Mouse (Mus musculus) lung, postnatal 25 days (tissue): ENCODE measurements at regions not wholly inside any gene's neighbourhood (a gene's known extent, or its start where the extent isn't known, plus 50 kb on each side); places are given as distances from the start of the nearest gene placed in this dataset.

Experiments used
- DNase-seq: peaks from one replicate; pipeline ENCODE4 v3.0.0; 2022; ENCODE audit warnings: low spot score

DNA sequence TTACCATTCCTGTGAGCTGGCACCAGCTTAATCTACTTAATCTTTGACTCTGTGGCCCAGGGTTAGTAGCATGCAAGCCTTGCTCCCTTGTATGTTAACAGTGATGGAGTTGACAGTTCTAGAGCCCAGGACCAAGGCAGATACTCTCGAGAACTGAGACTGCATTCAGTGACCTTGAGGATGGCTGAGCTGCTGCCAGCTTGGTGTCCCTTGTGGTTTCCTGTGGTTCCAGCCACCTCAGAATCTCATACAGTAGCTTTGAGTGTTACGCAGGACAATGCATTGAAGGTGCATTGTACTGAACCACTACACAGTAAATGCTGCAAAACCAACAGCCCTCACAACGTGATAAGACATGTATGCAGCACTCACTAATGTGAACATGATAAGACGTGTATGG lies 90.6 kb downstream of the Zfp706 start:
- no peak for DNase-seq

DNA sequence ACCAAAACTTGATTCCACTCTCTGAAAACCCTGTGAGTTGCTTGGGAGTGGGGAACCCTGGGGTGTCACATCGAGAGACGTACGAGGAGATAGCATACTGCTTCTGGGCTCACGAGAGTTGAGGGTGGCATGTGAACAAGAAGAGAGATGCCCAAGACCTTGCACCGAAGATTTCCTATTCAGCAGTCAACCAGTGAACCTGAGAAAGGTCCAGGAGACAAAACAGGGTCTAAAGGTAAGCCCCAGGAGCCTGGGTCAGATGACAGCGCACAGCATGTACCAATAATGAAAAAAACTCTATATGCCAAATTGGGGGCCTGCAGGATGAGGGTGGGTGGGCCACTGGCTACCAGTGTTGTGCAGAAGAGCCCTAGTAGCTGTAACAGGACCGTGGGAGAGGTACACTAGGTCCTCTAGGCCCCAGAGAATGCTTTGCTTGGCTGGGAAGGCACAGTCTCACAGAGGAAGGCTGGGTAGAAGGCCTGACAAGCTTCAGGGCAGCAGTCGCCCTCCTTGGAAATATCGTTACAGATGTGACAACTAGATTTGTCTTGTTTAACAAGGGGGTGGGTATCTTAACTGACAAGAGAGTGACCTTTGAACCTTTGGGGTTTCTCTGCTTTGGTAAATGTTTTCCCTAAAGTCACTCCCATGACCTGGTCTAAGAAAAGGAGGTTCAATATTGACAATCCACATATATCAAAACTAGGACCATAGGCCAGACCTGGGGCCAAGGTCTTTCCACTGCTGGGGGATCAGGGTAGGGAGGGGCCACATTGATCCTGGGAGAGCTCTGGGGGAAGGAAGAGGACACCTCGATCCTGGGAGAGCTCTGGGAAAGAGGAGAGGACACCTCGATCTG lies 93.1 kb downstream of the Zfp706 start:
- DNase-seq, result no peak

DNA sequence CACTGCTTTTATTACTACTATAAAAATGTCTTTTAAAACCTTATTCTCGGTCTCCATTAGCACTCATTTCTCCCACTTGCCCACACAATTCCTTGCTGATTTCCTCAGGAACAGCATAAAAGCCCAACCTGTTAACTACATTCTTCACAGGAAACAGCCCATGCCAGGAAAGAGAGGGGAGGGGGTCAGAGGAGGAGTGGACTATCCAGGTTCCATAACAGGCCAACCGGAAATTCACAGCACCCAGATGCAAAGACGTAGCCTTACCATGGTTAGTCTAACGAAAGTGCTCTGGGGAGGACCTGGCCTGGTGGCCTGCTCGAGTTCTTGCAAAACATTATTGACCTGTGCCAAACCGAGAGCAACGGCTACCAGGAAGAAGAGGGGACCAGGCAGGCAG lies 94.3 kb downstream of the Zfp706 start:
- DNase-seq, result no peak

DNA sequence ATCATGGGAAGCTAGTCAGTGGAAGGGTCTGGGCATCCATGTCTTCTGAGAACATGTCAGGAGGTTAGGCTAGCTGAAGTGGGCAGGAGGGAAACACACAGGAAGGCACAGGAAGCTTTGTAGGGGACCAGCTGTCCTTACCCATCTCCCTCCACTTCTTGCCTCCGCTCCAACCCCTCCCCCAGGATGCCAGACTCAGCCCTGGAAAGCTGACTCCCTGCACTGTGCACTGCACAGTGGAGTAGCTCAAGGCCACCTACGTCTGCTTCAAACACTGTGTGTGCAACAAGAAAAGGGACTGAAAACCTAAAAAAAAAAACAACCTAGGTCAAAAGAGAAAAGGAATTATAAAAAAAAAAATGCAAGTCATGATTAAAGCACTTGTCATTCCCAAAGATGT lies 97.3 kb downstream of the Zfp706 start:
- no peak for DNase-seq

DNA sequence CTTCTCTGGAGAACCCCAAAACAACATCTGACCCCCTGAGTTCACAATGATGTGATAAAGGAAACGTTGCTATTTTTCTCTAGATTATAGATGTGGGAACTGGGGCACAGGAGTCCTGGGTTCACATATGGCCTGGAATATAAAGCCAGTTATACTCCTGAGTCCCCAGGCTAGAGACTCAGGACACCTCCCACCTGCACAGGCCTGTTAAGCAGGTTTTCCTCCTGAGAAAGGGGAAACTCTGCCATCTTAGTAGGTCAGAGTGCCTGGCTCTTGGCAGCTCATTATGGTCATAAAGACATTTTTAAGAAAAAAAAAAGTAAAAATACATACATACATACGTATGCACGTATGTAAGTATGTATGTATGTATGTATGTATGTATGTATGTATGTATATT lies 98.1 kb downstream of the Zfp706 start:
- DNase-seq, result no peak

DNA sequence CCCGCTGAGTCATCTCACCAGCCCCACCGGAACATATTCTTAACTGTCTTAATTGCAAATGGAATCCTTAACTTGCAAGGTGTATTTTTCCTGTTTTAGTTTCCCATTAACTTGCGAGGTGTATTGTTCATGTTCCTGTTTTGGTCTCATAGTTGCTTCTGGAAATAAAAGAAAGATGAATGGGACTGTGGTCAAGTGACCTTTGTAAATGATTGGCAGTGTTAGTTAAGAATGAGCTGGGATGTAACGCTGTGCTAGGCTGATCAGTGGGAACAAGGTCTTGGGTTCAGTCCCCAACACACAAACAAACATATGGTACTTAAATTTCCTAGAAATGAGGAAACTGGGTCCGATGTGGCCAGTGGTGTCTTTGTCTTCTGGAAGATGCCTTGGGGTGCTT lies 100.8 kb downstream of the Zfp706 start:
- no peak for DNase-seq

DNA sequence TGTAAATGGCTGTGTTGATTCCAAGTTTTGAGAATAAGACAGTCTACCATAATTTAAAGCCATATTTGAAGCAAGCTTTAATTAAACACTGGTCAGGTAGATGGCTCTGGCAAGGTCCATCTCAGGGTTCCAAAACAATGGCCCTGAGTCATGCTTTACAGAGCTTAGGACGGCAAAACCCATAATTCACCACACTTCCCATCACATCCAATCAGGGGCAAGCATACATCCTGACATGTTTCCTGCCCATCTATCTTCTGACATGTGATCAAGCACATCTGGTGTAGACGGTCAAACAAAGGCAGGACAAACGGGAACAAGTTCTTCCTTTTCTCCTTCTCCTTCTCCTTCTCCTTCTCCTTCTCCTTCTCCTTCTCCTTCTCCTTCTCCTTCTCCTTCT lies 101.5 kb downstream of the Zfp706 start:
- no peak for DNase-seq

DNA sequence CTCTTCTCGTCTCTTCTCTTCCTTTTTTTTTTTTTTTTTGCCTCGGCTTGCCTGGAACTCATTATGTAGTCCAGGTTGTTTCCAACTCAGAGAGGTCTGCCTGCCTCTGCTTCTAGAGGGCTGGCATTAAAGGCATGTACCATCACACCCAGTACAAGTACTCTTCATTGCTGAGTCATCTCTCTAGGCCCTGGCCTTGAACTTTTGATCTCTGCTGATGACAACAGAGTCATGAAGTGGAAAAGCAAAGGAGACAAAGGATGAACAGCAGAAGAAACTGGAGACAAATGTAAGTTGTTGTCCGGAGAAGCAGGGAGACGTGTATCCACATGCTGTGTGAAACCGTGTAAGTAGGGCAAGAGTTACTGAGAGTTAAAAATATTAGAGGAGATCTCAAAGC lies 103.7 kb downstream of the Zfp706 start:
- DNase-seq, result no peak

DNA sequence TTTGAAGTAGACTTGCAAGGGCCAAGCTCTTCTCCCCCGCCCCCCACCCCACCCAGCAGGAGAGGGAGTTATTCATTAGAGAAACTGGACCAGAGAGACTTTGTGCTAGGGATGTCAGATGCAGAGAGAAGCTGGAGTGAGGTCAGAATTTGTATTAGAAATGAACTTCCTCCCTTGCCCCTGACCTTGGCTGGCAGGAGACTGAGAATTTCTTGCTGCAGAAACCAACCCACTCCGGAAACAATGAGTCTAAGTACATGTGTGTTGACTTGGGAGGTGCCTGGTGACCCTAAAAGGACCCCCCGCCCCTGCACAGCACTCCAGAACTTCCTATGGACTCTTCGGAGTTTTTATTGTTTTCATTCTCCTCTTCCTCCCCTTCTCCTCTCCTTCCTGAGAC lies 104.3 kb downstream of the Zfp706 start:
- DNase-seq, result no peak

DNA sequence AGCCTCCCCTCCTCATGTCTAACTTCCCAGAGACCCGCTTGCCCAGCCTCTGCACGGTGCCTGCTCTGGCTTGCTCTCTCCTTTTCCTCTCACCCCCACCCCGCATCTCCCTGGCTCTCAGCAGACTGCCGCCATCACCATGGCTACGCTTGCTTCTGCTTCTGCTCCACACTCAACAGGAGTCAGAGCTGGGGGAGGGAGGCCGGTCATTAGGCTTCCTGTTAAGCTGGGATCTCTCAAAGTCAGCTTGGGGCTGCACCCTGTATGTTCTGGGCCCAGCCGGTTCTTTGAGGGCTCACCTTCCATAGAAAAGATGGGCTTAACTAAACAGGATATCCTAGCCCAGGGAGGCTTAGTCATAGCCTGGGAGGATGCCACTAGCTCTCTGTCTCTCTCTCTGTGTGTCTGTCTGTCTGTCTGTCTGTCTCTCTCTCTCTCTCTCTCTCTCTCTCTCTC lies 105.7 kb downstream of the Zfp706 start:
- DNase-seq, result peak; percentile 29

DNA sequence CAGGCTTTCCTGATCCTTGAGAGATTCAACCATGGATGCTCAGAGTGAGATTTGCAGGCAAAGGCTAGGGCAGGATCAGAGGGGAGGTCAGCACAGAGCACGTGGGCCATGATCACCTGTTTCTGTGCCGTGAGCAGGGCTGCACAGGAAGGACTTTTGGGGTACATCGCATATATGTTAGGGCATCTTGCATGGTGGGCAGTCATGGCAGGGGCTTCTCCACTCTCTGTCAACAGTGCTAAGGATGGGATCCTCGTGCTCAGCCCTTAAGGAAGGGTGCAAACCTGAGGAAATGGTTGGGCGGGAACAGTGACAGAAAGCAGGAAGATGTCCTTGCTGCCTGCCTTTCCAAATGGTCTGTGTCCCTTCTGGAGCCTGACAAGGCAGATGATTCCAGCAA lies 106.2 kb downstream of the Zfp706 start:
- DNase-seq, result no peak

DNA sequence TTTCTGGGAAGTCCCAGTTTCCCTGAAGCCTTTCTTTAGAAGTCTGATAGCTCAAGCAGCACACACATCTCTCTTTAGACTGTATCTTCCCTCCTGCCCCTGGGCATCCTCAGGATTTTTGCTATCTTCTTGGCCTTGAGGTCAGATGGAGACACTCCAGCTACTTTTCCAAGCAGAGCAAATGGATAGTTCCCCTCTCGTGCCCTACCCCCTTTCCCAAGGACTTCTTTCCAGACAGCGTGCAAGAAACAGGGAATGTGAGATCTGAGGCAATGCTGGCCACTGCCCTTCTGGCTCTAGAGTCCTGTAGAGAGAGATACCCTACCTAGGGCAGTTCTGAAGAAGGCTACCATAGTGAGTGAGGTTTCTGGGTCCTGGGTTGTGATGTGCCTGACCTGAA lies 106.6 kb downstream of the Zfp706 start:
- DNase-seq, result no peak

DNA sequence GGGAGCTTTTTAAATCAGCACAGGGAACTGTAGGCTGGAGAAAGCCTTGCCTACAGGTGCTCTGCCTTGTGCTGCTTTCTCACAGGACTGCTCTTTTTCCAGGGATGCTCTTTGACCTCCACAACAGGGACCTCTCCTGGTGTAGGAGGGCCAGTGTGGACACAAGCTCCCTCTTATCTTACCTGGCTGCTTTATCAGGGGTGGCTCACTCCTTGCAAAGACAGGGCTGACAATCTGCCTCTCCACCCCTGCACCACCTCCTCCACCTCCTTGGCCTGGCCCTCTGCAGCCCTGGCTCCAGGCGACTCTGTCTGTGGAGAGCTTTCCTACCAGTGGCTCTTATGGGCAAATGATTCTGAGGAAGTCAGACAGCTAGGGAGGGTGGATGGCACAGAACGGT lies 107.7 kb downstream of the Zfp706 start:
- DNase-seq, result no peak

DNA sequence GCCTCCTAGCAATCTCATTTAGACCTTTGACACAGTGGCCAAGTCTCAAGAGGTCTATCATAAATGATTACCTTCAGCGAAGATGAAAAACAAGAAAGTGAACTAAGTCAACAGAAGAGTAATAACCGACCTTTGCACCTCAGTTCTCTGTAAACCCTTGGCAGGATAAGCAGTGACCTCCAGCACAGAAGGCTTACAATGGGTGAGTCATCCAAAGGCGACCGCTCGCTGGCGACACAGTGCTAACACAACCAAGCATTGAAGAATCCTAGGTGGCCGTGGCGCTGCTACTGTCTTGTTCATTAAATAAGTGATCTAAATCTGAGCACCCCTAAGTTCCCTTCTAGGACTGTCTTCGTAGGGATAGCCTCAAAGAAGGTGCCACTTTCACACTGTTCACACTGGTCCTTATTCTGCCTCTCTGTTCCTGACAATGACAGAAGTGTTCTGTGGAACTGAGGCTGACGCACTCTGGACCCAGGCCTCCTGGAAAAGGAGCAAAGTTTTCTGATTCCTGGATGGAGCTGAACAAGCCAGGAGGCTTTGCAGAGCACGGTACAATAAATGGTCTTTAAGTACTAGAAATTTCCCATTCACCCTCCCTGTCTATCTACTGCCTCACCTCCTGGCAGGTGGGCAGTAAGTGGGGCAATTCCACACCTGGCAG lies 108.6 kb downstream of the Zfp706 start:
- no peak for DNase-seq

DNA sequence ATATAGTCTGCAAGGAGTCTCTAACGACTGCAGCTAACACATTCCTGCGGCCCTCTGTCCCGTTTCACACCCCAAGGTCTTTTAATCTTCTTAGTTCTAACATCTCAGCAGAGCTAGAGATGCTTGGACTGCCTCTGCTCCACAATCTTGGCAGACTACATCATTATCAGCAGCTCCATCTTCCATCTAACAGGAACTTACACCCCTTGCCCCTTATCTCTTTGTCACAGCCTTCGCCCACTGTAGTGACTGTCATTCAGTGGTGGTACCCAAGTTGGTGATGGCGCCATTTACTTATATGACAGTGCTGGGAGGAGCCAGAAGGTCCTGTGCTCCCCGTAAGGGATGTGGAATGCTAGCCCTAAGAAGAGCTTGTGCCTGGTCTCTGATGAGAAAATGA lies 109.2 kb downstream of the Zfp706 start:
- no peak for DNase-seq

DNA sequence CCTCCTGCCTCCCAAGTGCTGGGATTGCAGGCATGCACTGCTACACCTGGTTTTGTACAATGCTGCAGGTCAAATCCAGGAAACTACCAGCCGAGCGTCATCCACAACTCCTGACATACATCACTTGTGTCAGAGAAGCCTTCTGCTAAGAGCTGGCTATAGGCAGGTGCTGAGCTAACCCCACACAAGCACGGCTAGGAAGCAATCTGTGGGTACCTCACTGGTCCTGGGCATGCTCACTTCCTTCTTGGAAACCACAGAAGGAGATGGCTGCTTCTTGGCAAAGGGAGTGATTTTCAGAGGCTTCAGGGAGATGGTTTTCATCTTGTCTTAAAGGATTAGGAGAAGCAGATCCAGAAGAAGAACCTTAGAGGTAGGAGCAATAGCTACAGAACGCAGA lies 111.3 kb downstream of the Zfp706 start:
- no peak for DNase-seq

DNA sequence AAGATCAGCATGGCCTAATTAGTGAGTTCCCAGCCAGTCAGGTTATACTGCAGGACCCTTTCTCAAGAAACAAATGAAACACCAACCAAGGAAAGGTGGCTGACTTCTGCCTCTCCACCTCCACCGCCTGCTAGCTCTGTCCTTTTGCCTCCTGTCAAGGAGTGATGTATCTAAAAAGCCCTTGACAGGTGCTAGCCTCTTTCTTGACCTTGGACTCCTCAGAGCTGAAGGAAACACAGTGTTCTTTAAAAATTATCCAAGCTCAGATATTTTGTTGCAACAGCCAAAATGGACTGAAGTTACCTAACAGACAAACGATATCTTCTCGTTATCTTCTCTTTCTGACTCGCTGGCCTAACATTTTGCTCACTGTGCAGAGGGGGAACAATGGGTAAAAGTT lies 112.5 kb downstream of the Zfp706 start:
- DNase-seq, result no peak

DNA sequence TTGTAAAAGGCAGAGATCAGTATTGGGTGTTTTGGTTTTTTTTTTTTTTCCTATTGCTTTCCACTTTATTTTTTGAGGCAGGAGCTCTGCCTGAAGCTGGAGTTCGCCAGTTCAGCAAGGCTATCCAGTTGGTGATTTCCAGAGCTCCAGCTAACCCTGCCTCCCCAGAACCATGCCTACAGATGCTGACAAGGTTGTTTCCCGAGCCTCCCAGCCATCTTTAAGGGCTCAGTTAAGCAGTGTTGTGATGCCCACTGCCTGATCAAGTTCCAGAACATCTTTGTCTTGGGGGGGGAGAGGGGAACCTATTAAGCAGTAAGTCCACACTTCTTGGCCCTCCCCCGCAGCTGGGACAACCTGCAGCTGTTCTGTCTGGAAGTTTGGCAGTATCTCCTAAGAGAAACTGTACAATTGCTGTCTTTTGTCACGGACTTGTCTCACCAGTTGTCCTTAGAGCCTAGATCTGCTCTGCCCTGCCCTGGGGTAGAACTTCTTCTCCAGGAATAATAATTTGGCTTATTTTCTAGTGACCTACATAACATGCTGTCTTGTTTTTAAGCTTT lies 114.1 kb downstream of the Zfp706 start:
- DNase-seq, result no peak

DNA sequence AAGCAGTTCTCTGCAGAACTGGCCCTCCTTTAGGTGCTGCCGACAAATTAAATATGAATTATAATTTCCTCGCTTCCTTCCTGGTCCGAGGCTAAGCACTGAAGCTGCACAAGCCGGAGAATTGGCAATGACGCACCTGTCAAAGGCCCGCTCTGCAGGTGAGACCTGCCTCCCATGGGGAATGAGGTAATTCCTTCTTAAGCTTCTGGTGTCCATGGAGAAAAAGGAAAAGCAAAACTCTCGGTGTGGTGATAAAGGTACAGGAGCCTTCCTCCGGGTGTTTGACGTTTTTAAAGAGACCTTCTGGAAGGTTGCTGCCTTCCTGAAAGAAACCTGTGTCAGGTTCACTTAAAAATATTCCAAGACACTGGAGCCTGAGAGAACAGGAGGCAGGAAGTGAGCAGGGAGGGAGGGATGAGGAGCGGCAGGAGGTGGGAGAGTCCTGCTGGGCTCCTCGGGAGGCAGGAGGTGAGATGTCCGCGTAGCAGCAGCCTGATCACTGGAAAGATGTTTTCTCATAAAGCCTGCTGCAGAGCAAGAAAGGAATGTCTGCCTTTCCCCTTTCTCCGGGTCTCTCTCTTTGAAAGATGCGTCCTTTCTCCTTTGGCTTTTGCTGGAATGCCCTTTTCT lies 114.9 kb downstream of the Zfp706 start:
- DNase-seq, result no peak

DNA sequence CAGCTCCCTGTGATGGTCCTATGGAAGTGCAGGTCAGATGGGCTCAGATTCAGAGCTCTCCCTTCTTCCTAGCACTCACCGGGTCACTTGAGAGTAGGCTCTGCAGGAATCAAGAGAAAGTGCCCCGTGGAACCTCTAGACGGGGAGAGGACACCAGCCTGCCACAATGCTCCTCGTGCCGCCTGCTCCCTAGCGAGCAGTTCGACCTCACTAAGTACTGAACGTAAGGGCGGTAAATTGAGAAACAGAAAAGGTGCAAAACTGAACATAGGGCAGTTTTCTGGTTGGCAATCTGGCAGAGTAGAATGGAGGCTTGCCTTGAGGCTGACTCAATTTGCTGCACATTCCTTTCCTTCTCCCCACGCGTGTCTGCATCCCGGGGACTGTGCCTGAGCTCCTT lies 115.7 kb downstream of the Zfp706 start:
- no peak for DNase-seq

DNA sequence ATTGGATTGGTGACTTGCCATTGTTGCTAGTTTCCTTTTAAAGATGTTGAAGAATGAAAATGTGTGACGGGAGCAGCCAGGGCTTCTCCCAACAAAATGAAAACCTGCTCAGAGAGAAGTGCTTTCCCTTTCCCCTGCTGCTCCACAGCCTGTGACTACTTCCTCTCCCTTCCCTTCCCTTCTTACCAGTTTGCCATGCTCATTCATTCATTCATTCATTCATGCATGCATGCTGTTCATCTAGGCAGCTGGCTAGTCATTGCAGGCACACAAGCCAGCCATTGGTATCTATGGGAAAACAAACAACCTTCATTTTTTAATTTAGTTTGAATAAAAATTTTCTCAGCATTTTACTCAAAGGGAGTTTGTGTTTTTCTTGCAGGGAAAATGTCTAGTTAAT lies 116.3 kb downstream of the Zfp706 start:
- DNase-seq, result no peak

DNA sequence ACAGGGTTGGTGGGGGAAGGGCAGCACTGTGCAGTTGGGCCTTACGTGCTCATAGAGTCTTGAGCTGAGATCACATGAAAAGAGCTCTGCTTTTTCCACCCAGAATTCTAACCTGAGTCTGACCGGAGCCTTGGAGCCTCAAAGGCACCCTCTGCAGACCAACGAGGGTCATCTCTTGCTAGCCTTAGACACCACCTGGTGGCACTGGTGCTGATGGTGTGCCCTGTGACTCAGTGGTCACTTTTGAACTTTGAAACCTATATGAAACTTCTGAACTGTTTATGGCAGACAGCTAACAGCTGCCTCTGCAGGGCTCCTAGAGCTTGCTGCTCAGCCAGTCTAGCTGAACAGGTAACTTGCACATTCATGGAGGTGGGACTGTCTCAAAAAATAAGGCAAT lies 118.5 kb downstream of the Zfp706 start:
- no peak for DNase-seq
